Mouse (Mus musculus) macrophage (primary cell): Measurements from ENCODE around the gene Hoxd9. TPM values are rescaled to one million over a fixed set of nuclear protein-coding genes. Genes with fewer than 3 reads are reported as not detected.

ENCODE experiments used
- H3K27ac ChIP-seq: fragments of 350-480 bp; formaldehyde crosslinking; 2 replicates; pipeline ENCODE4 v1.9.0; 2021
- H3K36me3 ChIP-seq: fragments of 350-480 bp; formaldehyde crosslinking; 2 replicates; pipeline ENCODE4 v1.9.0; 2021; ENCODE audit errors: inconsistent target
- H3K4me3 ChIP-seq: fragments of 350-480 bp; formaldehyde crosslinking; 2 replicates; pipeline ENCODE4 v1.9.0; 2021; ENCODE audit errors: inconsistent target
- H3K79me2 ChIP-seq: fragments of 350-480 bp; formaldehyde crosslinking; 2 replicates; pipeline ENCODE4 v1.9.0; 2021; ENCODE audit errors: inconsistent target
- WGBS: methylation state at CpG from one replicate; pipeline ENCODE4 v1.1.7; 2026; ENCODE audit warnings: inconsistent platforms; ENCODE audit not compliant: missing documents; 5-methylcytosine and 5-hydroxymethylcytosine counted together
- polyA plus RNA-seq: library from polyadenylated mRNA; stranded (reverse); fragments of 250-400 nt; gene quantifications from 3 replicates; pipeline ENCODE4 v1.2.4, GENCODE M21; 2018; ENCODE audit warnings: inconsistent platforms

Gene Hoxd9
- polyA plus RNA-seq, 1 experiment from 2014 or later: not detected

GRCm38 (mm10) chr2:74720384-74720783 is 22.9 kb downstream of the Hoxd9 start:
- 43% methylated on average over 2 of the region's 2 CpGs for WGBS
- no peak overlapping the region for H3K4me3 ChIP-seq
- no peaks in the 10 kb centered on the region for H3K36me3 ChIP-seq
- no peak overlapping the region for H3K27ac ChIP-seq
- no peaks in the 10 kb centered on the region for H3K79me2 ChIP-seq

DNA sequence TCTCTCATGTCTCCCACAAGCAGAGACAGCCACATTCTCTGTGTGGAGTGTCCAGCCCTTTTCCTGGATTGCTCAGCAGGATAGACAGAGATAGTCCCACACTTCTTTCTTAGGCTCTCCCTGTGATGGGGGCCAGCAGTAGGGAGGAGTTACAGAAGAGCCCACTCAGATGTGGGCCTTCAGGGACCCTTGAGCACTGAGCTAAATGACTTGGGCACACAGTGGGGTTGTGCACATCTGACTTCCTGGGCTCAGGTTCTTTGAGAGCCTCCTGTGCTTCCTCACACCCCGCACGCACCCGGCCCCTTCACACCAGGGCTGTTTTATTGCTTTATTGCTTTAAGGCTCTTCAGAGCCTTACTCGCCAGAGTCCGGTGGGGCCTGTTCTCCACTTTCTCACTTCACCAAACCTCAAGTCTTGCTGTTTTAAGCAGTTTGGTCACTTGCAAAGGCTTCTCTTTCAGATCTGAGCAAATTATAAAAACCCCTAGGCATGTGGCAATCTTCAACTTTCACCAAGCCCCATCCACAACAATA is 23.5 kb downstream of the Hoxd9 start:
- no peak overlapping the region for H3K27ac ChIP-seq
- H3K36me3 ChIP-seq: no peaks in the 10 kb centered on the region
- no peak overlapping the region for H3K4me3 ChIP-seq
- no peaks in the 10 kb centered on the region for H3K79me2 ChIP-seq
- WGBS: 65% methylated on average over 5 of the region's 5 CpGs

DNA sequence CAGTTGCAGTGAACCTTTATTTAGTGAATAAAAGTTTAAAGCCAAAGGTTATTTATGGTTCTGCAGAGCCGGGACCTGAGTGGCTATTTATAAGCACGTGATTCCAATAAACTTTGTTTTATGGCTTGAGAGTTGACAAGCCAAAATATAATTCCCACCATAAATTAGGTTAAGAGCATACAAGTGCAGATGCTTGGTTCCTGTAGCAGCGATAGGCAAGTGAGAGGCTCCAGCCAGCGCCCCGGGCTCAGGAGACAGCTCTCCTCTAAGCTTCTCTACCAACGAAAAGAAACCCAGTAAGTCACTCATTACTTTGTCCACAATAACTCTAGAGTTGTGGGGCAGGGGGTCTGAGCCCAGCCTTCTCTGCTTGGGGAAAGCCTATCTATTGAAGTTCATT is 24.4 kb downstream of the Hoxd9 start:
- 17% methylated on average over 6 of the region's 6 CpGs for WGBS
- Histone ChIP-seq H3K4me3 (no peak overlapping the region), H3K79me2 (no peaks in the 10 kb centered on the region), H3K36me3 (no peaks in the 10 kb centered on the region), H3K27ac (no peak overlapping the region)

GRCm38 (mm10) chr2:74722949-74723348 is 25.4 kb downstream of the Hoxd9 start:
- no peak overlapping the region for H3K4me3 ChIP-seq
- WGBS: 35% methylated on average over 8 of the region's 8 CpGs
- no peaks in the 10 kb centered on the region for H3K36me3 ChIP-seq
- no peaks in the 10 kb centered on the region for H3K79me2 ChIP-seq
- H3K27ac ChIP-seq: no peak overlapping the region

- H3K27ac ChIP-seq: no peak overlapping the region
- H3K79me2 ChIP-seq: no peaks in the 10 kb centered on the region
- no peaks in the 10 kb centered on the region for H3K36me3 ChIP-seq
- H3K4me3 ChIP-seq: no peak overlapping the region
- 65% methylated on average over 7 of the region's 7 CpGs for WGBS
Measured at GRCm38 (mm10) chr2:74724244-74725015, 26.9 kb downstream of the Hoxd9 start.

DNA sequence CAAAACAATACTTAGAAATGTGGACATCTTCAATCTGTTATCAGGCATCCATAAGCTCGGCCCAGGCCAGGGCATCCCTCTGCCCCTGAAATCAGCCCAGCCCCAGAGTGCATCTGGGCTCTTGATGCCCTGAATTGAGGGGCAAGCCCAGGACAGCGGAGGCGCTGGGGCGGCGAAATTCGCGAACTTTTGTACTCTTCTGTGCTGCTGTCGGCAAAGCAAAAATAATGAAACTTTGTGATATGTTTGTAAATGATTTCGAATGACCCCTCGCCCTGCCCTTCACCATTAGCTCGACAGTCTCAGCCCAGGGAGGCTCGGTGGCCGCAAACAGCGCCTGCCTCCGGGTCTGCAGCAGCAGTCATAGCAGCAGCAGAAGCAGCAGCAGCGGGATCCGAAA is 27.6 kb downstream of the Hoxd9 start:
- Histone ChIP-seq H3K4me3 (no peak overlapping the region), H3K36me3 (no peaks in the 10 kb centered on the region), H3K27ac (no peak overlapping the region), H3K79me2 (no peaks in the 10 kb centered on the region)
- WGBS: 82% methylated on average over 17 of the region's 17 CpGs

GRCm38 (mm10) chr2:74726551-74726950 is 29.0 kb downstream of the Hoxd9 start, which contains the start of gene Gm28230:
Gene Gm28230 (plus strand): TSS chr2:74726728.
- Histone ChIP-seq H3K36me3 (no peaks in the 10 kb centered on the region), H3K27ac (no peak within 1 kb of the TSS), H3K4me3 (no peak within 1 kb of the TSS), H3K79me2 (no peaks in the 10 kb centered on the region)
- 57% methylated on average over 5 of the region's 5 CpGs for WGBS

DNA sequence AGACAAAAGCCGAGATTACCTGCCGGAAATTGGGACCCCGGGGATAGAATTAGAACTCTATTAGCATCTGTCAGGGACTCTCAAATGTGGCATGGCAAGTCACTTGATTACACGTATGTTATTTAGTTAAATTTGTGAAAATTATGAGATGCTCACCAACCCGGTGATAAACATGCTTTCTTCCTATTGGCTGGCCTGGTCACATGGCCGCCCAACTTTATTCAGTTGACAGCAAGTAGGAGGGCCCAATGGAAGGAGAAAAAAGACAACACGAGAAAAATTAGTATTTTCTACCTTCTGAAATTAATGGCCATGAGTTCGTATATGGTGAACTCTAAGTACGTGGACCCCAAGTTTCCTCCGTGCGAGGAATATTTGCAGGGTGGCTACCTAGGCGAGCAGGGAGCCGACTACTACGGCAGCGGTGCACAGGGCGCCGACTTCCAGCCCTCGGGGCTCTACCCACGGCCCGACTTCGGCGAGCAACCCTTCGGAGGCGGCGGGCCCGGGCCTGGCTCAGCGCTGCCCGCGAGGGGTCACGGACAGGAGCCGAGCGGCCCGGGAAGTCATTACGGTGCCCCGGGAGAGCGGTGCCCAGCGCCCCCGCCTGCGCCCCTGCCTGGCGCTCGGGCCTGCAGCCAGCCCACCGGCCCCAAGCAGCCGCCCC is 29.6 kb downstream of the Hoxd9 start:
- no peak overlapping the region for H3K27ac ChIP-seq
- no peaks in the 10 kb centered on the region for H3K79me2 ChIP-seq
- H3K4me3 ChIP-seq: no peak overlapping the region
- WGBS: 11% methylated on average over 43 of the region's 43 CpGs
- no peaks in the 10 kb centered on the region for H3K36me3 ChIP-seq

GRCm38 (mm10) chr2:74727640-74728302 is 30.2 kb downstream of the Hoxd9 start:
- Histone ChIP-seq H3K4me3 (no peak overlapping the region), H3K79me2 (no peaks in the 10 kb centered on the region), H3K36me3 (no peaks in the 10 kb centered on the region), H3K27ac (no peak overlapping the region)
- 22% methylated on average over 25 of the region's 25 CpGs for WGBS

GRCm38 (mm10) chr2:74728303-74728680 is 30.8 kb downstream of the Hoxd9 start:
- Histone ChIP-seq H3K79me2 (no peaks in the 10 kb centered on the region), H3K36me3 (no peaks in the 10 kb centered on the region), H3K27ac (no peak overlapping the region), H3K4me3 (no peak overlapping the region)
- WGBS: 71% methylated on average over 12 of the region's 13 CpGs

DNA sequence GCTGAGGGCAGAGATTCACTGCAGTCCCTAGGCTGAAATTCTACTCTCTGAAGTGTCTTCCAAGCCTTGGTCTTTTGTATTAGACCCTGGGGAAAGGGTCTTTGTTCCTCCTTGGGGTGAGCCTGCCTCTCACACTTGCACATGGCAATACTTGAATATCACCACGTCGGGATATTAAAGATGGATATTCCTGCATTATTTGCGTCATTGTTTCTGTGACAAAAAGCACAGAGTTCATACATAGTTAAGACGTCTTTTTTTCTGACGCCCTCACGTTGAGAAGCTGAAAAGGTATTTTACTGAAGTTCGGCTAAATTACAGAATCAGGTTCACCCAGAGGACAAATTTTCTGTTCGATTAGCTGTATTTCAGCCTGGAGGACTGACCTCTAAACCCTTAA is 32.8 kb downstream of the Hoxd9 start:
- 78% methylated on average over 8 of the region's 8 CpGs for WGBS
- no peaks in the 10 kb centered on the region for H3K36me3 ChIP-seq
- H3K4me3 ChIP-seq: no peak overlapping the region
- no peak overlapping the region for H3K27ac ChIP-seq
- H3K79me2 ChIP-seq: no peaks in the 10 kb centered on the region

DNA sequence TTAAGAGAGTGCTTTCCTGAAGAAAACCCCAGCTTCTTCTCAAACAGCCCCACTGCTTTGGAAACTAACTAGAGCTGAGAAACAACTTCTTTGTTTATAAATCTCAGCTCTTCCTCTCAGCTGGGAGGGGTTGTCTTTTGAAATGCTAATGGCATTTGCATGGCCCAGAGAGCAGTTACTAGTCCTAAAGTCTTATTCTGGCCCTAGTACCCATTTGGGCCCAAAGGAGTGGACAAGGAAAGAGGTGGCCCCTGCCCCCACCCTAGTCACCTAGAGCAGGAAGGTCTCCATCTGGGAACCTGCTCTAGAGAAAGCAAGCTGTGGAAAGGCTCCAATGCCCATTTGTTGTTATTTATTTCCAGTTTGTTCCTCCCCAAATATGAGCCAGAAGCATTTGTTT is 33.5 kb downstream of the Hoxd9 start:
- no peaks in the 10 kb centered on the region for H3K36me3 ChIP-seq
- no peak overlapping the region for H3K4me3 ChIP-seq
- no peak overlapping the region for H3K27ac ChIP-seq
- H3K79me2 ChIP-seq: no peaks in the 10 kb centered on the region

DNA sequence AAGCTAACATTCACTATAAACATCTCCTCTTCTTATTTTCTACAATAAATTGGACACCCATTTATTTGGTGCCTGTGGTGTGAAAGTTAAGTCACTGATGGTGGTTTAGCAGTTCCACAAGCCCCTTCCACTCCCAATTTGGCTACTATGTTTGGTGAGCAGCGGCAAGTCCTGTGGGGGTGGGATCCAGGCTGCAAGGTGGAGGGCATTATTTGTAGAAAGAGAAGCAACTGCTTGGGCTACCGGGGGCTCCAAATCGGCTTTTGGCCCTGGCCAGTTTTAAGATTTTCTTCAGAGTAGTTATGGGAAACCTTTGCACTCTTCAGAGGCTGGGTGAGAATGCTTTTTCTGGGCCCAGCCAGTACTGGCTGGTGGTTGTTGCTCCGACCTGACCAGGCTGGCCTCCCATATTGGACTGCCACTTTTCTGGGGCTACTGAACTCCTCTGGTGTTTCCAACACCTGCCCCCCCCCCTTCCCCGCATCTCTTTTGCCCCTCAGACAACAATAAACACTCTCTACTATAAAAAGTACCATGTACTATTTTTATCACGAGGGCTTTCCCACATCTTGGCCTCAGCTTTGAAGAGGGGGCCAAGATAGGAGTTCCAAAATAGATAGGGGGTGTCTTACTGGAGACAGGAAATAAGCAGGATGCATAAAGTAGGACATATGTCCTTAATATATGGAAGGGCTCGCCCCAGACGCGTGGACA is 34.4 kb downstream of the Hoxd9 start:
- Histone ChIP-seq H3K79me2 (no peaks in the 10 kb centered on the region), H3K27ac (no peak overlapping the region), H3K36me3 (no peaks in the 10 kb centered on the region), H3K4me3 (no peak overlapping the region)
- 44% methylated on average over 9 of the region's 9 CpGs for WGBS

DNA sequence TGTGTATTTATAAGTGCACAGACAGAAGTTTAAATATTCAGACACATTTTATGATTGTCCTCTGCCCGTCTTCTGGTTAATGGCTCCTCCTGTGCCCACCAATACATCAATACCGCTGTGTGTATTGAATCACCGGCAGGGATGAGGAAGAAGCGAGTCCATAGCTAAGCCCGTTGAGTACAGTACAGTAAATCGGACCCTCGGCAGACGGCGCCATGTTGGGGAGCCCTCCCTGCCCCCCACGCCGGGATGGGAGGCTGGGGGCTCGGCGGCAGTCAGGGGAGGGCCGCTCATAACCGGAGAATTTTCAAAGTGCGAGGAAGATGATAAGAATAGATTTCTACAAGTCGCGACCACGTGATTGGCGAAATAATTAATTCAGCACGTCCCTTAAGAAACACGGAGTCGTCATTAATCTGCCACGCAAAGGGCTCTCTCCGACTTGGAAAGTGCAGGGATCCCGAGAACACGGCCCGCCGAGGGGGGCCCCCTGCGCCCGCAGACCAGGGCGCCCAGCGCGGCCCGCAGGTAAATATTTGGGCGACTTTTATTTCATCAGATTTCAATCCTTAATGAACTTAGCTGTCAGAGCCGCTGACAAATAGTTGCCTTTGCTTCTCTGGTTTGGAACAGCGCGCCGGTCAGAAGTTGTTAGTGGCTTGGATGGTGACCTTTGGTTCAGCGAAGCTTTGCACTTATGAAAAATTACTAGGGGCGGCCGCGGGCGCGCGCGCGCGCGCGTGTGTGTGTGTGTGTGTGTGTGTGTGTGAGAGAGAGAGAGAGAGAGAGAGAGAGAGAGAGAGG is 35.2 kb downstream of the Hoxd9 start:
- H3K4me3 ChIP-seq: no peak overlapping the region
- H3K27ac ChIP-seq: no peak overlapping the region
- H3K36me3 ChIP-seq: no peaks in the 10 kb centered on the region
- no peaks in the 10 kb centered on the region for H3K79me2 ChIP-seq
- 4% methylated on average over 52 of the region's 52 CpGs for WGBS
